Mouse (Mus musculus): Measurements from ENCODE around the gene Fsip1. TPM values are rescaled to one million over a fixed set of nuclear protein-coding genes. Genes with fewer than 3 reads are reported as not detected.
A peak's percentile ranks its signal among the peaks of the same experiment; 100 is the strongest.
"Not testable (repeated sequence)": the region's sequence is repeated elsewhere in the genome, so short reads cannot be mapped to it uniquely, and the experiment has no call there.

Gene Fsip1
- polyA plus RNA-seq, 1 experiment from 2014 or later: 3.2 TPM

DNA sequence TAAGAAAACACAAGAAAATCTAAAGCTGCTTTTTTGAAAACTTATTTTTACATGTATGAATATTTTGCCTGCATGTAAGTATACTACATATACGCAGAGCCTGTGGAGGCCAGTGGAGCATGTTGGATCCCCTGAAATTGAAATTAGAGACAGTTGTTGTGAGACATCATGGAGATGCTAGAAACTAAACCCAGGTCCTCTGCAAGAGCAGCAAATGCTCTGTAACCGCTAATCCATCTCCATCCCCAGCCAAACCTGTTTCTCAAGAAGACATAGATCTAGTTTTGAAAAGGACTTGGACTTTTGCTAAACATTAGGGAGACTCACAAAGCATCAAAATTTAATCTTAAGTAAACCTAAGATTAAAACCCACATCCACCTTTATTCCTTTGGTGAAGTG is 95.8 kb downstream of the Fsip1 start:
- H3K4me1 ChIP-seq (ENCODE audit: control insufficient read depth, insufficient read depth, low read length): peaks cover 4% of the 10 kb centered on the region; the same call in 1 of the 2 replicates
- no peak for ATAC-seq (ENCODE audit: low FRiP score, low TSS enrichment)
- H3K4me2 ChIP-seq (ENCODE audit: low read length): no peak overlapping the region
- 32% methylated on average over 2 of the region's 2 CpGs for WGBS
- no peak overlapping the region for H3K4me3 ChIP-seq (replicated peaks; ENCODE audit: low read depth, low read length)
- no peaks in the 10 kb centered on the region for H3K27me3 ChIP-seq (ENCODE audit: control insufficient read depth, insufficient read depth, low read length)
- H3K27ac ChIP-seq (replicated peaks; ENCODE audit: low read depth, low read length): 0 out of 2 replicates have a peak overlapping the region, but pooled peaks have one; percentile 10
- no peaks in the 10 kb centered on the region for H3K9me3 ChIP-seq (ENCODE audit: control insufficient read depth, low read length)
- DNase-seq: no peak
- H3K36me3 ChIP-seq (ENCODE audit: control insufficient read depth, insufficient read depth, low read length): no peaks in the 10 kb centered on the region
- H3K9ac ChIP-seq (replicated peaks; ENCODE audit: low read length): no peak overlapping the region

DNA sequence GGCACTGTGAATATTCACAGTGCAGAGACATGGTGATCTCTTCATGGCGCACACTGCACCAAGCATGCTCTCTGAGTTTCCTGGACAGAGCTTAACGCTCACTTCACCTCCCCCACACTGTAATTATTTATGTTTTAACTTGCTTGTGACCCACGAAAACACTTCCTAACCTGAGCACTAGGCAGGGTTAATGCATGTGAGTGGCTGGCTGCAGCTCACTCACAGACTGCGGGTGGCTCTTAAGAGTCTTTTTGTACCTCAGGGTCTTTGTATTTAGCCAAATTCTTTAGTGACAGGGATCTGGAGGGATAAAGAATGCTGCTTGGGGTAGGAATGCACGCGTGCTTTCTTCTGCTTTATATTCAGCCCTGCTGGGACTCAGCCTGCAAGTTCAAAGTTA is 96.2 kb downstream of the Fsip1 start:
- Histone ChIP-seq H3K9ac (replicated peaks; ENCODE audit: low read length) (no peak overlapping the region), H3K36me3 (ENCODE audit: control insufficient read depth, insufficient read depth, low read length) (no peaks in the 10 kb centered on the region), H3K4me2 (ENCODE audit: low read length) (no peak overlapping the region), H3K4me1 (ENCODE audit: control insufficient read depth, insufficient read depth, low read length) (peaks cover 4% of the 10 kb centered on the region; the same call in 1 of the 2 replicates), H3K27ac (replicated peaks; ENCODE audit: low read depth, low read length) (no peak overlapping the region), H3K9me3 (ENCODE audit: control insufficient read depth, low read length) (no peaks in the 10 kb centered on the region), H3K4me3 (replicated peaks; ENCODE audit: low read depth, low read length) (no peak overlapping the region), H3K27me3 (ENCODE audit: control insufficient read depth, insufficient read depth, low read length) (no peaks in the 10 kb centered on the region)
- peak; percentile 37; the same call in 1 of the 2 replicates for ATAC-seq (ENCODE audit: low FRiP score, low TSS enrichment)
- 3% methylated on average over 6 of the region's 6 CpGs for WGBS
- DNase-seq: peak; percentile 48

DNA sequence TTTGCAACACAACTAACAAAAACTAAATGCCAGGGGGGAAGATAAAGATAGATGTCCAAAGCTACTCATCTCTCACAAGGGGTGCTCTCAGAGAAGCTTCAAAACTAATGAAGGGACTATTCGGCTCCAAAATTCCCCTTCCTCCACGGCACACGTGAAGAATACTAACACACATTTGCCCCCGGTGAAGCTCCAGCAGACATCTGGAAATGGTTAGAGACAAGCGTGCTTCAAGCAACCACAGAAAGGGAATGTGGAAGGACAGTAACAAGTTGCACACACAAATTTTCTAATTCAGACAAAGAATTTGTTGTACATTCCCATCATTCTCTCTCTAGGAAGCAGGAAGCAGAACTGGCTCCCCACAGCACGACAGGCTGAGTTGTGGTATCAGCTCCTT is 97.6 kb downstream of the Fsip1 start:
- no peaks in the 10 kb centered on the region for H3K27me3 ChIP-seq (ENCODE audit: control insufficient read depth, insufficient read depth, low read length)
- H3K36me3 ChIP-seq (ENCODE audit: control insufficient read depth, insufficient read depth, low read length): no peaks in the 10 kb centered on the region
- H3K4me1 ChIP-seq (ENCODE audit: control insufficient read depth, insufficient read depth, low read length): peaks cover 4% of the 10 kb centered on the region; the same call in 1 of the 2 replicates
- no peaks in the 10 kb centered on the region for H3K9me3 ChIP-seq (ENCODE audit: control insufficient read depth, low read length)
- no peak for DNase-seq
- no peak overlapping the region for H3K4me2 ChIP-seq (ENCODE audit: low read length)
- 61% methylated on average over 6 of the region's 6 CpGs for WGBS
- H3K4me3 ChIP-seq (replicated peaks; ENCODE audit: low read depth, low read length): no peak overlapping the region
- ATAC-seq (ENCODE audit: low FRiP score, low TSS enrichment): no peak
- no peak overlapping the region for H3K9ac ChIP-seq (replicated peaks; ENCODE audit: low read length)
- no peak overlapping the region for H3K27ac ChIP-seq (replicated peaks; ENCODE audit: low read depth, low read length)

DNA sequence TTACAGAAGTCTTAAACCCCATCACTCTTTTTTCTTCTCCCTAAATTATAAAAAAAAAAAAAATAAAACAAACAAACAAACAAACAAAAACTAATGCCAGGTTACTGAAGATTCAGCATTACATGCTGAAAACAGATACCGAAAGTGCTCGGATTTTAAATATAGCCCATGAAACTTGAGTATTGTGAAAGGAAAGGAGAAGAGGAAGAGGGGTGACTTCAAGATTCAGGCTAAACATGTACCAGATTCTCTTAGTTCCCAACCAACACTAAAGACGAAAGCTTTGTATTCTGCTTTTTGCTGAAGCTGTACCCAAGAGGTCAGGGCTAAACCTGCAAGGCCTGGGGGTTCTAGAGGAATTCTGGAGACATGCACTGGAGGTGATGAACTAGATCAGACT is 98.7 kb downstream of the Fsip1 start:
- peaks cover 4% of the 10 kb centered on the region; the same call in 1 of the 2 replicates for H3K4me1 ChIP-seq (ENCODE audit: control insufficient read depth, insufficient read depth, low read length)
- no peak overlapping the region for H3K4me2 ChIP-seq (ENCODE audit: low read length)
- H3K27me3 ChIP-seq (ENCODE audit: control insufficient read depth, insufficient read depth, low read length): no peaks in the 10 kb centered on the region
- H3K27ac ChIP-seq (replicated peaks; ENCODE audit: low read depth, low read length): no peak overlapping the region
- whole genome bisulfite sequencing: 93% methylated on average over 3 of the region's 3 CpGs
- no peaks in the 10 kb centered on the region for H3K9me3 ChIP-seq (ENCODE audit: control insufficient read depth, low read length)
- H3K9ac ChIP-seq (replicated peaks; ENCODE audit: low read length): no peak overlapping the region
- no peak for DNase-seq
- H3K36me3 ChIP-seq (ENCODE audit: control insufficient read depth, insufficient read depth, low read length): no peaks in the 10 kb centered on the region
- H3K4me3 ChIP-seq (replicated peaks; ENCODE audit: low read depth, low read length): no peak overlapping the region
- ATAC-seq (ENCODE audit: low FRiP score, low TSS enrichment): no peak

DNA sequence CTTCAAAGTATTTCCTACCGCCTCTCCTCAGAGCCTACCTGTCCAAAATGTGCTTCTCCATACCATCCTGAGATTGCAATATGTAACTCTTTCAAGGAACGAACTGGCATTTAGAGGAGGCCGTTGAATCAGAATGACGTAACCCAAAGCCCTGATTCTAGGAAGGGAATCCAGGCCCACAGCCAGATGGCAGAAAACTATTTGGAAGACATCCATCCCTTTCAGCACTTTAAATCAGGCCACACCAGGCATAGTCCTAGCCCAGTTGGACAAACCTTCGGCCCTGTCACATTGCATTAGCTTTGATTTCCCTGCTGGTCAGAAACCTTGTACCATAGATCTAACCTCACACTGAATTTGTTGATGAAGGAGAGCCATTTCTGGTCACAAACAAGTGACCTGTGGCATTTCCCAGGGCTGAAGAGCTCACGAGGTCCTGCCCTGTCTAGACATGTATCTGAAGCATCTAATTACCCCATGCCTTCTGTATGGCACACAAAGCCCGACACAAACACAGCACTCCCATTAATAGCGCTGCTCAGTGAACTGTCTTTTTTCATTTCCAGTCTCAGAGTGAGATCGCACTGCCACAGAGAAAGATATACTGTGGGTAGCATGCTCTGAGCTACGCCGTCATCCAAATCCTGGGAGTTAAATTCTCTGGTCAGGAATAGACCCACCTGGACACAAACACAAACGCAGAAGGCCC is 106.8 kb downstream of the Fsip1 start:
- no peaks in the 10 kb centered on the region for H3K4me1 ChIP-seq (ENCODE audit: control insufficient read depth, insufficient read depth, low read length)
- H3K27ac ChIP-seq (replicated peaks; ENCODE audit: low read depth, low read length): no peak overlapping the region
- WGBS: 80% methylated on average over 12 of the region's 12 CpGs
- H3K36me3 ChIP-seq (ENCODE audit: control insufficient read depth, insufficient read depth, low read length): no peaks in the 10 kb centered on the region
- no peaks in the 10 kb centered on the region for H3K27me3 ChIP-seq (ENCODE audit: control insufficient read depth, insufficient read depth, low read length)
- no peak overlapping the region for H3K4me3 ChIP-seq (replicated peaks; ENCODE audit: low read depth, low read length)
- ATAC-seq (ENCODE audit: low FRiP score, low TSS enrichment) (no peak; the same call in 1 of the 2 replicates), DNase-seq (peak; percentile 62)
- no peaks in the 10 kb centered on the region for H3K9me3 ChIP-seq (ENCODE audit: control insufficient read depth, low read length)
- H3K4me2 ChIP-seq (ENCODE audit: low read length): no peak overlapping the region
- no peak overlapping the region for H3K9ac ChIP-seq (replicated peaks; ENCODE audit: low read length)

DNA sequence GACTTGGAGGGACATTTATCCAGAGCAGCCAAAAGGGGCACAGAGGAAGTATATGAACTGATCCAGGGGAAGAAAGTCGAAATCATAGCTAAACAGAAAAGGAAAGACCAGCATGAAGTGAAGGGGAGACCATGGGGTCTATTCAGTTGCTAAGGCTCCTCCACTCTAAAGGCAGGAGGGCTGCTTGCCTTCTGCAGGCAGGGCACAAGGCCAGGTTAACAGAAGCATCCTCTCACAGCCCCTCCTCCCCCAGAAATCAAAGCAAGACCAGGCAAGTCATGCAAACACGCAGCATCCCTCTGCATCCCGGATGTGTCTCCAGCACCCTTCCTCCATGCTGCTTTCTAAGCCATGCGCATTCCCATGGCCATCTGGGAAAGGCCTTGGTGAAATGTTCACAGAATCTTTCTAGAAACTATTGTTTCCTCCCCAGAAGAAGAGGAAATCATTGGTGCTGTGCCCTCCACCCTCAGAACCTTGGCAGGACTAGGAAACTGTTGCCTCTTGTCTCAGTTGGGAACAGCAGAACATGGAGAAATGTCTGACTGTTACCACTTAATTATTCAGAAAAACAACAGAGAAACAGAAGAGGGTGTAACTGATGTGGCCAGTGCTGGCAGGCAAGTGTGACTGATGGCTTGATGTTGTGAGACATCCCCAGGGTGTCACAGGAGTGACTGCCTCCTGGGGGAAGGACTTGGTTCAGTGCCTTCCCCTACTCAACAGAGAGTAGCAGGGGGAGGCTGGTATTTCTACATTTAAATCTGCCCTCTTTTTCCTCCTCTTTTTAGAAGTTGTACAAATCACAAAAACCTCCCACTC is 108.2 kb downstream of the Fsip1 start:
- WGBS: 86% methylated on average over 4 of the region's 4 CpGs
- ATAC-seq (ENCODE audit: low FRiP score, low TSS enrichment): no peak
- DNase-seq: no peak

DNA sequence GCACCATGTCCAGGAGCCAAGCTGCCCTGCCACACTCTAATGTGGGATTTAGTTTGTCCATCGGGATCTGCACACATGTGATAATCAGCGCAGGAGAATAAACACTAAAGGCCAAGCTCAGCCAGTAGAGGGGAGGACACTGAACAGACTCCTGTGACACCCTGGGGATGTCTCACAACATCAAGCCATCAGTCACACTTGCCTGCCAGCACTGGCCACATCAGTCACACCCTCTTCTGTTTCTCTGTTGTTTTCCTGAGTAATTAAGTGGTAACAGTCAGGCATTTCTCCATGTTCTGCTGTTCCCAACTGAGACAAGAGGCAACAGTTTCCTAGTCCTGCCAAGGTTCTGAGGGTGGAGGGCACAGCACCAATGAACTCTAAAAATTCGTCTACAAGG is 109.0 kb downstream of the Fsip1 start:
- WGBS: 48% methylated on average over 3 of the region's 3 CpGs
- not testable (repeated sequence) for ATAC-seq (ENCODE audit: low FRiP score, low TSS enrichment); H3K9ac ChIP-seq (replicated peaks; ENCODE audit: low read length); H3K4me3 ChIP-seq (replicated peaks; ENCODE audit: low read depth, low read length); H3K4me2 ChIP-seq (ENCODE audit: low read length); H3K27ac ChIP-seq (replicated peaks; ENCODE audit: low read depth, low read length); H3K4me1 ChIP-seq (ENCODE audit: control insufficient read depth, insufficient read depth, low read length); DNase-seq; H3K27me3 ChIP-seq (ENCODE audit: control insufficient read depth, insufficient read depth, low read length); H3K9me3 ChIP-seq (ENCODE audit: control insufficient read depth, low read length); H3K36me3 ChIP-seq (ENCODE audit: control insufficient read depth, insufficient read depth, low read length)

More for the DNA sequence above, 108.2 kb downstream of the Fsip1 start:
- Histone ChIP-seq H3K4me3 (replicated peaks; ENCODE audit: low read depth, low read length) (no peak overlapping the region), H3K27me3 (ENCODE audit: control insufficient read depth, insufficient read depth, low read length) (no peaks in the 10 kb centered on the region), H3K9ac (replicated peaks; ENCODE audit: low read length) (no peak overlapping the region), H3K4me2 (ENCODE audit: low read length) (no peak overlapping the region), H3K36me3 (ENCODE audit: control insufficient read depth, insufficient read depth, low read length) (no peaks in the 10 kb centered on the region), H3K9me3 (ENCODE audit: control insufficient read depth, low read length) (no peaks in the 10 kb centered on the region), H3K4me1 (ENCODE audit: control insufficient read depth, insufficient read depth, low read length) (no peaks in the 10 kb centered on the region), H3K27ac (replicated peaks; ENCODE audit: low read depth, low read length) (no peak overlapping the region)

DNA sequence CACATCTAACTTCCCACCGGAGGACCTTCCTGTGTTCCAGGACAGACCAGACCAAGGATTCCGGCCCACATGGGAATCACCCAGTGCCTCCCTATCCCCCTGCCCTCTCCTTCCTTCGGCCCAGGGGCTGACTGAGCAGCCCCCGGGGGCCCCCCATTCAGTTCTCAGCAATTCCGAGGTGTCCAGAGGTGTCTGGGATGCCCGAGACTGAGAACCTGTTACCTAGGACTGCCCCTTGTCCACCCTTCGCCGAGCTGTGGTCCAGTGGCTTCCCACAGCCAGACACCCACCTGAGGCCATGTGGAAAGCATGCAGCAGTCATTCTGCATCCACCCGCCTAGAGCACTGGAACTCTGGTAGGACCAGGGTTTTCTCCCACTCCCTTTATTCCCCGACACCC is 115.1 kb downstream of the Fsip1 start:
- ATAC-seq (ENCODE audit: low FRiP score, low TSS enrichment) (no peak), DNase-seq (no peak)
- Histone ChIP-seq H3K9ac (replicated peaks; ENCODE audit: low read length) (no peak overlapping the region), H3K36me3 (ENCODE audit: control insufficient read depth, insufficient read depth, low read length) (no peaks in the 10 kb centered on the region), H3K4me2 (ENCODE audit: low read length) (no peak overlapping the region), H3K4me1 (ENCODE audit: control insufficient read depth, insufficient read depth, low read length) (no peaks in the 10 kb centered on the region), H3K4me3 (replicated peaks; ENCODE audit: low read depth, low read length) (no peak overlapping the region), H3K9me3 (ENCODE audit: control insufficient read depth, low read length) (no peaks in the 10 kb centered on the region), H3K27me3 (ENCODE audit: control insufficient read depth, insufficient read depth, low read length) (no peaks in the 10 kb centered on the region), H3K27ac (replicated peaks; ENCODE audit: low read depth, low read length) (no peak overlapping the region)
- 90% methylated on average over 10 of the region's 10 CpGs for WGBS
